Mouse (Mus musculus) layer of hippocampus, adult 18-20 months (tissue): ENCODE measurements around the gene Gm10065. TPM values are rescaled to one million over a fixed set of nuclear protein-coding genes. Genes with fewer than 3 reads are reported as not detected.
"Not testable (repeated sequence)": the region's sequence is repeated elsewhere in the genome, so short reads cannot be mapped to it uniquely, and the experiment has no call there.

Experiments
- DNase-seq, 2 experiments: peaks; one replicate each; pipeline ENCODE4 v3.0.0; 2022; ENCODE audit warnings: low spot score in 2 of 2
- long read RNA-seq: library from polyadenylated mRNA; stranded (forward); transcript quantifications from one replicate; pipeline ENCODE4 v2.0.0, GENCODE M21; 2021
- total RNA-seq, 2 experiments: library from RNA; stranded (reverse); gene quantifications; 2 replicates each; pipeline ENCODE4 v1.2.3; 2021

The Gm10065 gene
- total RNA-seq: not detected
- long read RNA-seq: 0 reads

- peak; percentile 67 to 90 for DNase-seq
Measured at GRCm38 (mm10) chr13:21478759-21479670, at the start of gene Gm10065, which contains the start of gene Zkscan4. Gene Gm10065, minus strand, starts transcription at chr13:21479441. Gene Zkscan4, plus strand, starts transcription at chr13:21478907.

DNA sequence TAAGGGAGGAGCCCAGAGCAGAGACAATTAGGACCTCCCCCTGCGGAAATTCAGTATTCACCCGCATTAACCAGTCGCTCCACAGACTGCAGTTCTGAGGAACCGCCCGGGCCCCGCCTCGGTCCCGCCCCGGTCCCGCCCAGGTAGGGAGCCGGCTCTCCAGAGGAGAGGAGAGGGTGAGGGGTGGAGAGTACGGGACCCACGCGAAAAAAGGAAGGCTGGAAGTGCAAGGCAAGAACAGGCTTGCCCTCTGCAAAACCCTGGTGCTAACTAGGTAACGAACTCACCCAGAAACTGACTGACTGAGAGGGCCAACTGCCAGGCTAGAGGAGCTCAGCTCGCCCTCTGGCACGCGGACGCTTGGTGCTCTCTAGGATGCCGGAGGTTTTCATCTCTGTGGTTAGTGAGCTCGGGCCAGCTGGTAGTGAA lies 27.0 kb upstream of the Gm10065 start:
- DNase-seq: peak; percentile 79 to 83

DNA sequence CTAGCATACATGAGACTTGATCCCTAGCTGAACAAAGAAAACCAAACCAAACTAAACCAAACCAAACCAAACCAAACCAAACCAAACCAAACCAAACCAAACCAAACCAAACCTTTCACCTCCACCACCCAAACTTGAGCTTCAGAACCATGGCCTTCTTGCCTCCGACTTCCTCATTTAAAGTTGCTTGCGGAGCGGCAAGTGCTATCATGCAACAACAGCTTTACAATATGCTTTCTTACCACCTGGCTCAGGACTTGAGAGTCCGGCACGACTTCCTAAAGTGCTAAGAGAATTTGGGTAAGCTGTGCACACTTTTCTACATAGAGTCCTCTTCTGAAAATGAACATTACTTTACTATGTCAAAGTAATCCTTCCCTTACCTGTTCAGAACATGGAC lies 23.1 kb upstream of the Gm10065 start:
- DNase-seq: no peak

DNA sequence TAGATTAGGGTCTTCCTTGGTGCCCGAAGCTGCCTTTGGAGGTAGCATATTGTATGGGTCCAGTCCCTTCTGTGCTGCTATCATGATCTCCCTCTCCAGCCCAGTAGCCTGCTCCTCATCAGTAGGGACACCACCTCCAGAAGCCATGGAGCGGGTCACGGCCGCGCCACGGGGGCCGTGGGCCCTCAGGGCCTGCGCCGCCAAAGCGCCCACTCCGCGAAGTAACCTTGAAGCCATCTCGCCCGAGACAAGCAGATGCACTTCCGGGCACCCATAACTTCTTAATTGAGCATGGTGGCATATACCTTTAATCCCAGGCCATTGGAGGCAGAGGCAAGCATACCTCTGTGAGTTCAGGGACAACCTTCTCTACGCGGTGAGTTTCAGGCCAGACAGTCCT lies 21.9 kb upstream of the Gm10065 start, which contains the start of gene Gm11273:
Gene Gm11273 (minus strand): TSS at position 237 of the 400 bp plus-strand sequence.
- not testable (repeated sequence) for DNase-seq

DNA sequence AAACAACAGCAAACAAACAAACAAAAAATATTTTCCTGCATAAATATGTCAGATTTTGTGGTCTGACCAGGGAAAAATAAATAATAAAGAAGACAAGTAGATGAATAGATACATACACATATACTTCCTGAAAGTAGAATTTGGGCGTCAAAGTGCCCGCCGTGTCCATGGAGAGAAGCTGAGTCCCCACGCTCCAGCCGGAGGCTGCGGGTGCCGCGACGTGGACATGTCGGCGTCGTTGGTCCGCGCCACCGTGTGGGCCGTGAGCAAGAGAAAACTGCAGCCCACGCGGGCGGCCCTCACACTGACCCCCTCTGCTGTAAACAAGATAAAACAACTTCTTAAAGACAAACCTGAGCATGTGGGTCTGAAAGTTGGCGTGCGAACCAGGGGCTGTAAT lies 15.8 kb upstream of the Gm10065 start, which contains the start of gene AK157302:
Gene AK157302 (plus strand): TSS at position 144 of the 400 bp plus-strand sequence.
- no peak for DNase-seq

DNA sequence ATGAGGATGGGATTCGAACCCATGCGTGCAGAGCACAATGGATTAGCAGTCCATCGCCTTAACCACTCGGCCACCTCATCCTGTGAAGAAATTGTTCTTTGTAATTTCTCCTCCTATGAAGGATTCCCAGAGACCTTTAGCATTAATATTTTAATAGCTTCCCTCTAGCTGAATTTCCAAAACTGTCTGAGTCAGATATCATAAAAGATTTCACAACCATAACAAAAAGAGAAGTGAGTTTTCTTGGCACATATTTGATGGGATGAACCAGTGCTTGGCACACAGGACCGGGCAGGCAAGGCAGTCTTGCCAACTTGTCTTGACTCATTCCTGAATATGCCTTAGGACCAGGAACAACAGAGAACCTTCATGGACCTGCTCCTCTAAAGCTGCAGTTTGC lies 13.6 kb upstream of the Gm10065 start:
- DNase-seq: no peak

DNA sequence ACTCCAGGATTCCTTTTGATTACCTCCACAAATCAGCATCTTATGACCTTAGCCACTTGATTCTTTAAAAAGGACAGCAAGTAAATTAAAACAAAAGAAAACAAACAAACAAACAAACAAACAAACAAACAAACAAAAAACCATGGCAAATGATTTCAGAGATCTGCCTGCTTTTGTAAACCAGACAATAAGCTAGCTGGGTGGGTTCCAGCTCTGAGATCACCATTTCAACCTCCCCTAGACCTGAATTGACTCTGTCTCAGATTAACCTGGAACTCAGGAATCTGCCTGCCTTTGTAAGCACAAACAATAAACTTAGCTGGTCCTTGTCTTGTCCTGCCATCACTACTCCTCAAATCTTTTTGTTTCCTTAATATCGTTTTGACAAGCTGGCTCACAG lies 7.6 kb upstream of the Gm10065 start:
- no peak for DNase-seq

DNA sequence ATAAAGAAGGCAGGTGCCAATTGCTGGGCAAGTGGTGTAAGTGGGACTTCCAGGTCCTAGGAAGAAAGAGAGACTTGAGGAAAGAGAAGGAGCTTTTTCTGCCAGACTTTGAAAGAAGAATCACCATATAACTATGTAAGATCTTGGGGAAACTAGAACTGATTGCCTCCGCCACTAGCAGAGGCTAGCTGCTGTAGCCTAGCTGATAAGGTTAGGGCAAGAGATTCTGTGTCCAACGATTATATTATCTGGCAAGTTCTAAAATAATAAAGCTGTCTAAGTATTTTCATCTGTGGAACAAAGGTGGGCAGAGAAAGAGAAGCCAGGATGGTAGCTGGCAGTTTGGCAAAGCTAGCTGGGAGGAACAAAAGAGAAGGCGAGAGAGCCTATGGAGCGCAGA lies 6.8 kb downstream of the Gm10065 start:
- DNase-seq: no peak

- no peak for DNase-seq
Measured at GRCm38 (mm10) chr13:21469097-21469496, 10.1 kb downstream of the Gm10065 start.

- peak; percentile 51 to 81 for DNase-seq
Measured at GRCm38 (mm10) chr13:21468061-21469019, 10.9 kb downstream of the Gm10065 start, which contains the start of gene Nkapl. Gene Nkapl, minus strand, starts transcription at chr13:21468509.

DNA sequence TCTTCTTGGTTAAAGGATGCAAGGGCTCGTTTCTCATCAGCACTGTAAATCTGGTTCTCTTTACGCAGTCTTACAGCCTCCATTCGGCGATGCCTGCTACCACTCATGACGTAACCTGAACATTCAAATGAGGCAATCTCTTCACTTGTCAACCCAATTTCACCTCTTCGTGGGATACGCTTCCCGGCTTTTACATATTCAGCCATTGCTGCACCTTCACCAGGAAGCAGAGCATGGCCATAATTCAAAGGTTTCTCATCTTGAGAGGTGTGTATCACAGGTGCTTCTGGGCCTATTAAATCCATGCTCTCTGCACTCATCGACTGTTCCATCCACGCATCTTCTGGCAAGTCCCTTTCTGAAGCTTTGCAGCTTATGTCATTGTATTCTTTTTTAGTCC lies 11.9 kb downstream of the Gm10065 start:
- no peak for DNase-seq

DNA sequence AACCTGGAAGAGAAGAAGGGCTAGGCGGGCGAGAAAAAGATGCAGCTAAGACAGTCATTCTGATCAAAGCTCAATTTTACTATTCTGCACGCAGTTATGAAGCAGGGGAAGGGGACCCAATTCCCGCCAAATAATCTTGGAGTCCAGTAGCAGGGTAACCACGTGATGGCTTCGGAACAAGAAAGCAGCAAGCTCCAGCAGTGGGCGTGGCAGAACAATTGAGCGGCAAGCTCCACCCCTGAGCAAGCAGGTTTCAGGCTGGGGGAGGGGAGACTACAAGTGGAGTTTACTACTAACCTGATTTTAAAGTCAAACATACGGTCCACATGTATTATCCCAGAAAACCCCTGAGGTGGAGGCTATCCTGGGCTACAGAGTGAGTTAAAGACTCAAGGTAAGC lies 16.7 kb downstream of the Gm10065 start:
- not testable (repeated sequence) for DNase-seq

DNA sequence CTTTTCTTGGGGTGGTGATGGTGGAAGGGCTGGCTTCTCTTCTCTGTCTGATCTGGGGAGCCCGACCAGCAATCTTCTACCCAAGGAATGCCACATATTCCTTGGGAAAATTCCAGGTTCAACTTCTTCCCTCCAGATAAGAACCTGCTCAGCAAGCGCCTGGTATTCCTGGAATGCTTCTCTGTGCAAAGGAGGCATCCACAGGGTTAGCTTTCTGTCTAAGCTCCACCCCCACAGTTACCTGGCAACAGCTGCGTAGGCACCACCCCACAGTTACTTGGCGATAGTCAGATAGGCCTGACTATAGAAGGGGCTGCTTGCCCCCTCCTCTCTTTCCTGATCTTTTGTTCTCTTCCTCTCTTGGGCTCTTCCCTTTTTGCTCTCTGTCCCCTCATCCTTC lies 22.9 kb downstream of the Gm10065 start:
- no peak for DNase-seq

DNA sequence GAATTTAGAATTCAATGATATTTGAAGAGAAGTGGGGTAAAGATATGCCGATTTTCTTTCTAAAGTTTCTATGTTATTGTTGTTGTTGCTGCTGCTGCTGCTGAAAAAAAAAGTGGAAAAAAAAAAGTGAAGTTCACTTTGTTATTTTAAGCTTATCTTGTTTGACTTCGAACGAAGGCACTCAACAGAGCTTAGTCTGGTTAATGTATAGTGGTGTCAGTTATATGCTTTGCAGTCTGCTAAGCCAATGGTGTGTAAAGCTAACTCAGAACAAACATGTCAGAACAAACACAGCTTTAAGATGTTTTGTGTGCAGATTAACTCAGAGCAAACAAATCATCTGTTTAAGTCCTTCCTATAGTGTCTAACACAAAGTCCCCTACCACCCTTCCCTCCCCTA lies 25.1 kb downstream of the Gm10065 start:
- no peak for DNase-seq

- DNase-seq: peak; percentile 78 to 91
Measured at GRCm38 (mm10) chr13:21453449-21453848, 25.8 kb downstream of the Gm10065 start, which contains the start of gene Zscan26. Gene Zscan26, minus strand, starts transcription at chr13:21453730.

GRCm38 (mm10) chr13:21453042-21453441 lies 26.2 kb downstream of the Gm10065 start:
- no peak for DNase-seq

- DNase-seq: no peak
Measured at GRCm38 (mm10) chr13:21447856-21448614, 31.2 kb downstream of the Gm10065 start.

DNA sequence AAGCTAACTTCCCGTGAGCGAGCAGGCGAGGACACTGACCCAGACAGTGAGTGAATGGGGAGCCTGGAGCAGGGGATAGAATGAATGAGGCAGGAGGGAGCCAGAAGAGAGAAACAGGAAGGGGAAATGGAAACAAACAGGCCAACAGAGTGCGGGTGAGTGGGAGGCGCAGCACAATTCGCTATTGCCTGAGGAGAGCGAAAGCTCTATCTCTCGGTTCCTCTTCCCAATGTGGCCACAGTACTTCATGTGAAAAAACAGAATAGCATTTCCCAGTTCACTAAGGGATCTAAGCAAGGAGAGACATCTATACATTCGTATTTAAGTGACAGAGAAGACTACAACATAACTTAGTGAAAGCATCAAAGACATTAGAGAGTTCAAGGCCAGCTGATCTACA lies 32.4 kb downstream of the Gm10065 start:
- DNase-seq: no peak

DNA sequence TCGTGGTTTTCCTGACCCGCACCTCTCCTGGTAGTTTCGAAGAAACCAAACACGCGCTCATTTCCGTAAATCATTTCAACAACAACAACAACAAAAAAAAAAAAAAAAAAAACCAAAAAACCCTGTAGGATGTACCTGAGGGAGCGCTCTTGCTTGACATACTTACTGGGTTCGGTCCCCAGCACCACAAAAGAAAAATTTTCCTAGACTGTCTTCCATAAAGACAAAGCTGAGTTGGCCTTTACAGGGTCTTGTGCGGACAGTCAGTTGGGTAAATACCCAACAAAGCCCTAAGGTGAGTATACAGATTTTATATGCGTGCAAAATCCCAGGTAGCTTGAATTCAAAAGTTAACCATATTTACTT lies 38.1 kb downstream of the Gm10065 start:
- no peak for DNase-seq

DNA sequence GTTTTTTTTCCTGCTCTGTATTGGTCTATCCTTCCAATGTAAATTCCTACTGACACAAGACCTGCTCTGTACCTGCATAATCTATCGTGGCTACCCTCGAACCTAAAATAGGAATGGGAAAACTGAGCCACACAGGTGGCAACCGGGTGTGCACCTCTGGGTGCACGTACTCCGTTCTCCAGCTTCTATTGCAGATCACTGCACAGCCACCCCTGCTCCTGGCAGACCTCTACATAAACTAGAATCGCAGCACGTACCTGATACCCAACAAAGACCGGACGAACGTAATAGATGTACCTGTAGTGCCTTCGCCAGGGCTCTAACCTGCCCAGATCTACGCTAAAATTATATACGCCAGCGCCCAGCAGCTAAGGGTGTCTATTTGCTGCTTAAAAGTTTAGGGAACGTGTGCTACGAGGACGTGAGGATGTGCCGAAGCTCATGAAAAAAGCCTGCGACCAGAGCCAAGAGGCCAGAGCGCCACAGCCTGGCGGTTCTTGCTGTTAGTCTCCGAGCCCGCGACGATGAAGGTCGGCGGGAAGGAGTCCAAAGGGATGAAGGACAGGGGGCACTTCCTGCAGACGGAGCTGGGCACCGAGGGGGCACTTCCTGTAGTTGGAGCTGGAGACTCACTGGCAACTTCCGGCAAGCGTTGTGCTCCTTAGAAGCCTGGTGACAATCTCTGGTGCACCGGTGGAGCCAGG lies 38.6 kb downstream of the Gm10065 start, which contains the start of gene Pgbd1:
Gene Pgbd1 (minus strand): TSS at position 556 of the 704 bp plus-strand sequence.
- peak; percentile 48 to 75 for DNase-seq
